Mouse (Mus musculus) forebrain, embryonic 13.5 days (tissue): ENCODE measurements around the gene Cfd. TPM values are rescaled to one million over a fixed set of nuclear protein-coding genes. Genes with fewer than 3 reads are reported as not detected.

Source experiments
- ATAC-seq: fragments of 200-750 bp; cut with Nextera tagmentation; 2 replicates; pipeline ENCODE4 v1.8.0; 2017
- H3K27ac ChIP-seq: fragments of 300-500 bp; sonication (generic); 2 replicates; pipeline ENCODE4 v1.5.1; 2015; ENCODE audit warnings: inconsistent platforms, mild to moderate bottlenecking, moderate library complexity
- H3K27me3 ChIP-seq: fragments of 300-500 bp; sonication (generic); 2 replicates; pipeline ENCODE4 v1.6.1; 2015; ENCODE audit warnings: mild to moderate bottlenecking, inconsistent platforms
- H3K36me3 ChIP-seq: fragments of 300-500 bp; sonication (generic); 2 replicates; pipeline ENCODE4 v1.6.1; 2015; ENCODE audit warnings: mild to moderate bottlenecking, inconsistent platforms; ENCODE audit not compliant: poor library complexity, severe bottlenecking
- H3K4me1 ChIP-seq: fragments of 300-500 bp; sonication (generic); 2 replicates; pipeline ENCODE4 v1.6.1; 2015; ENCODE audit warnings: inconsistent platforms
- H3K4me2 ChIP-seq: fragments of 300-500 bp; sonication (generic); 2 replicates; pipeline ENCODE4 v1.6.1; 2015; ENCODE audit warnings: inconsistent platforms, mild to moderate bottlenecking, moderate library complexity
- H3K4me3 ChIP-seq: fragments of 300-500 bp; sonication (generic); 2 replicates; pipeline ENCODE4 v1.5.1; 2015; ENCODE audit warnings: mild to moderate bottlenecking, inconsistent platforms
- H3K9ac ChIP-seq: fragments of 300-500 bp; sonication (generic); 2 replicates; pipeline ENCODE4 v1.6.1; 2015; ENCODE audit warnings: mild to moderate bottlenecking, inconsistent platforms
- H3K9me3 ChIP-seq: fragments of 300-500 bp; sonication (generic); replicated peaks from 2 replicates; pipeline ENCODE4 v1.6.1; 2016; ENCODE audit warnings: inconsistent platforms
- WGBS: fragments of 180-500 bp; shearing (Covaris S2); methylation state at CpG from one replicate; pipeline ENCODE4 v1.1.7; 2015; 5-methylcytosine and 5-hydroxymethylcytosine counted together
- polyA plus RNA-seq: library from polyadenylated mRNA; unstranded; fragments of >200 nt; fragmentation: Nextera tagmentation; extraction: Ambion mirVana; gene quantifications from 2 replicates; pipeline ENCODE4 v1.2.1, GENCODE M21; 2015

The Cfd gene
- polyA plus RNA-seq, 1 experiment from 2014 or later, result not detected

GRCm38 (mm10) chr10:79896814-79897213, 6.2 kb downstream of the Cfd start:
- H3K9me3 ChIP-seq, result no peaks in the 10 kb centered on the region
- H3K27me3 ChIP-seq, result peaks cover 13% of the 10 kb centered on the region; the same call in 1 of the 2 replicates
- H3K4me3 ChIP-seq, result no peak overlapping the region
- H3K4me1 ChIP-seq, result peaks cover 14% of the 10 kb centered on the region
- H3K36me3 ChIP-seq, result peaks cover 57% of the 10 kb centered on the region
- no peak overlapping the region for H3K4me2 ChIP-seq
- no peak overlapping the region for H3K27ac ChIP-seq
- no peak overlapping the region for H3K9ac ChIP-seq
- ATAC-seq, result no peak
- 90% methylated on average over 13 of the region's 13 CpGs for WGBS

DNA sequence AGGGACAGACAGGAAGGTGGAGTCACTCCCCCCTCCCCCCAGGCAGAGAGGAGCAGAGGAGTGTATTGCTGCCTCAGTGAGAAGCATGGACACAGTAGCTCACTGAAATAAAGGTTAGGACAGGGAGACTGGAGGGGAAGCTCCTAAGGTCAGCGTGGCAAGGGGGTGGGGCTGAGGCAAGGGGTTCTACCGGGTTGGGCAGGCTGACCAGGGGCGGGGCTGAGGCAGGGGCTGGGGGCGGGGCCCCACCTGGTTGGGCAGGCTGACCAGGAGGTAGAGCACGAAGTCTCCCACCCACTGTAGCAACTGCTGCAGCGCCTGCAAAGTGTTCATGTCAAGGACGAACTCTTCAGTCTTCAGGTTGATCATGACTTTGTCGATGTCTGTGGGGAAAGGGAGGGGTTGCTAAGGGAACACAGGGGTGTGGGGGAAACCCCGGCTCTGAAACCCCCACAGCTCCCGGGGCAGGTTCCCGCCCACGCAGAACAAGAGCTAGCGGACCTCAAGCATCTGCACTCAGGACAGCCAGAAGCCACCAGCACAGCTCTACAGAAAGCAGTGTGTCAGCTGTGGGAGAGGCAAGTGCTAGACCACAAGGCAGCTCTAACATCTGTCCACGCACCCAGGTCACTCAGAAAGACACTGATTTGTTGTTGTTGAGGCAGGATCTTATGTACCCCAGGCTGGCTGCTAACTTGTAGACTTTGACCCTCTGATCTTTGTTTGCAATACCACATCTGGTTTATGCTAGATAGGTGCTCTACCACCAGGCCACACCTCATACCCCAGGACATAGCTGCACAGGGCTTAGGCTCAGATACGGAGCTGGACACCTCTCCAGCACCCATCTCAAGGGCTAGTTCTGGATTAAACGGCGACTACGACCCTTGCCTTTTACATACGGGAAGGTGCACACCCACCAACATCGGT, 6.9 kb downstream of the Cfd start:
- H3K4me3 ChIP-seq, result no peak overlapping the region
- H3K27ac ChIP-seq, result no peak overlapping the region
- H3K36me3 ChIP-seq, result peaks cover 58% of the 10 kb centered on the region
- 56% methylated on average over 20 of the region's 20 CpGs for WGBS
- no peak overlapping the region for H3K9ac ChIP-seq
- no peak overlapping the region for H3K4me2 ChIP-seq
- H3K27me3 ChIP-seq, result peaks cover 14% of the 10 kb centered on the region; the same call in 1 of the 2 replicates
- no peak for ATAC-seq
- H3K4me1 ChIP-seq, result peaks cover 14% of the 10 kb centered on the region
- H3K9me3 ChIP-seq, result no peaks in the 10 kb centered on the region

GRCm38 (mm10) chr10:79900951-79901410, 10.3 kb downstream of the Cfd start:
- Histone ChIP-seq H3K36me3 (peaks cover 73% of the 10 kb centered on the region), H3K4me2 (no peak overlapping the region), H3K9me3 (no peaks in the 10 kb centered on the region), H3K27ac (peak overlapping the region; percentile 21; the same call in 1 of the 2 replicates), H3K4me1 (peaks cover 14% of the 10 kb centered on the region), H3K27me3 (peaks cover 20% of the 10 kb centered on the region; the same call in 1 of the 2 replicates), H3K9ac (peak overlapping the region; percentile 50), H3K4me3 (no peak overlapping the region)
- 6% methylated on average over 2 of the region's 2 CpGs for WGBS
- peak; percentile 53 for ATAC-seq

GRCm38 (mm10) chr10:79906712-79907111, 16.1 kb downstream of the Cfd start:
- Histone ChIP-seq H3K4me3 (no peak overlapping the region), H3K4me1 (peaks cover 13% of the 10 kb centered on the region), H3K27me3 (0 out of 2 replicates have a peak, but pooled peaks cover 7% of the 10 kb centered on the region), H3K4me2 (no peak overlapping the region), H3K36me3 (peaks cover 55% of the 10 kb centered on the region), H3K9me3 (no peaks in the 10 kb centered on the region), H3K27ac (no peak overlapping the region), H3K9ac (no peak overlapping the region)
- 90% methylated on average over 9 of the region's 9 CpGs for WGBS
- no peak for ATAC-seq

- H3K9me3 ChIP-seq, result no peaks in the 10 kb centered on the region
- peaks cover 13% of the 10 kb centered on the region for H3K4me1 ChIP-seq
- H3K4me3 ChIP-seq, result no peak overlapping the region
- 95% methylated on average over 10 of the region's 10 CpGs for WGBS
- H3K9ac ChIP-seq, result no peak overlapping the region
- 0 out of 2 replicates have a peak, but pooled peaks cover 7% of the 10 kb centered on the region for H3K27me3 ChIP-seq
- H3K36me3 ChIP-seq, result peaks cover 62% of the 10 kb centered on the region
- no peak overlapping the region for H3K27ac ChIP-seq
- ATAC-seq, result no peak
- H3K4me2 ChIP-seq, result peak overlapping the region; percentile 48; the same call in 1 of the 2 replicates
Measured at GRCm38 (mm10) chr10:79907415-79907814, 16.8 kb downstream of the Cfd start.

DNA sequence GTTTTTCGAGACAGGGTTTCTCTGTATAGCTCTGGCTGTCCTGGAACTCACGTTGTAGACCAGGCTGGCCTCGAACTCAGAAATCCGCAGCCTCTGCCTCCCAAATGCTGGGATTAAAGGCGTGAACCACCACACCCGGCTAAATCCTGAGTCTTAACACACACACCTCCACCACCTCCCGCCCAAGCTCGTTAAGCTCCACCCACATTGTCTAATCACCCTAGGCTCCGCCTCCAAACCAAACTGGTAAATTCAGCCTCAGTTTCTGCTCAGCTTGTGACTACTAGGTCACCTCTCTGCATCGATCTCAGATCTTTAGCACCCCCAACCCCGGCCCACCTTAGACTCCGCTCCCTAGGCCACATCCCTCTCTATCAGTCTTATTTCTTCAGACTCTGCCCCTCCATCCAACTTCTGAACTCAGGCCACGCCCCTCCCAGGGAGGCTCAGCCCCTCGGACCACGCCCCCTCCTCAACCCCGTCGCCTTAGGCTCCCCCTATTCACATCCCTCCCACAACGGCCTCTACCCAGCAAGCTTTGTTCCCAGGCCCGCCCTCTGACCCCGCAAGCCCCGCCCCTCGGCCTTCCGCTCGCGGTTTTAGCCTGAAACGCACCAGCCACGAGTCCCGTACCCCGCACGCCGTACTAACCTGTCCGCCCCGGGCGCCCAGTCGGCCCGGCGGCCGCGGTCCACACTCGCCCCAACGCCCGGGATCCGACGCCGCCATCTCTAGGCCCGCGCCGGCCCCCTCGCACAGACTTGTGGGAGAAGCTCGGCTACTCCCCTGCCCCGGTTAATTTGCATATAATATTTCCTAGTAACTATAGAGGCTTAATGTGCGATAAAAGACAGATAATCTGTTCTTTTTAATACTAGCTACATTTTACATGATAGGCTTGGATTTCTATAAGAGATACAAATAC, 17.8 kb downstream of the Cfd start, which contains the start of gene Med16:
Gene Med16, minus strand, starts transcription at position 757 of the 925 bp plus-strand sequence.
- peak within 1 kb of the TSS; percentile 48 for H3K4me2 ChIP-seq
- peak within 1 kb of the TSS; percentile 89 for H3K9ac ChIP-seq
- H3K4me3 ChIP-seq, result peak within 1 kb of the TSS; percentile 68
- peaks cover 13% of the 10 kb centered on the region for H3K4me1 ChIP-seq
- H3K9me3 ChIP-seq, result no peaks in the 10 kb centered on the region
- 2% methylated on average over 52 of the region's 52 CpGs for WGBS
- H3K27me3 ChIP-seq, result no peaks in the 10 kb centered on the region
- H3K36me3 ChIP-seq, result peaks cover 58% of the 10 kb centered on the region
- peak; percentile 92 for ATAC-seq
- peak within 1 kb of the TSS; percentile 96 for H3K27ac ChIP-seq

GRCm38 (mm10) chr10:79909092-79909922, 18.7 kb downstream of the Cfd start:
- Histone ChIP-seq H3K36me3 (peaks cover 50% of the 10 kb centered on the region), H3K27me3 (no peaks in the 10 kb centered on the region), H3K9ac (peak overlapping the region; percentile 89), H3K4me2 (peak overlapping the region; percentile 46), H3K4me3 (peak overlapping the region; percentile 68; the same call in 1 of the 2 replicates), H3K4me1 (peaks cover 18% of the 10 kb centered on the region), H3K27ac (peak overlapping the region; percentile 82), H3K9me3 (no peaks in the 10 kb centered on the region)
- WGBS, result 24% methylated on average over 14 of the region's 14 CpGs
- ATAC-seq, result peak; percentile 66

DNA sequence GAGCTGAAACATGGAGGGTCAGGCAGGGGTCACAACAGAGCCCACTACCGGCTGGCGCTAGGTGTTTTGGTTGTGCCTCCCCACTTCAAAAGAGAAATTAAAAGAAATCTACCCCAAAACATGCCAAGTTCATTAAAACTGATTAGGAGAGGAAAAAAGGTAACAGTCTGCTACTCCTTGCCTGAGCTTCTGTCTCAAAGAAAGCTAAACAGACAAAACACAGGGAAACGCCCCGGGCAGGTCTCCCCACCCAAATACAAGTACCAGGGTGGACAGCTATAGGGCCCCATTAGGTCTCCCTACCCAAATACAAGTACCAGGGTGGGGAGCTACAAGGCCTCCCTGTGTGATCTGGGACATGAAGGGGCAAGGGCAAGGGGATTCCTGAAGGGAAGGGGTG, 19.9 kb downstream of the Cfd start, which contains the start of gene Gm26602:
Gene Gm26602, plus strand, starts transcription at position 301 of the 400 bp plus-strand sequence.
- no peak for ATAC-seq
- Histone ChIP-seq H3K4me3 (no peak within 1 kb of the TSS), H3K9ac (peak within 1 kb of the TSS; percentile 41), H3K4me1 (peaks cover 31% of the 10 kb centered on the region), H3K27ac (peak within 1 kb of the TSS; percentile 82; the same call in 1 of the 2 replicates), H3K36me3 (peaks cover 38% of the 10 kb centered on the region), H3K27me3 (no peaks in the 10 kb centered on the region), H3K9me3 (no peaks in the 10 kb centered on the region), H3K4me2 (peak within 1 kb of the TSS; percentile 46)
- WGBS, result 94% methylated on average over 4 of the region's 4 CpGs

- no peak for ATAC-seq
- WGBS, result 70% methylated on average over 20 of the region's 20 CpGs
- no peak overlapping the region for H3K4me2 ChIP-seq
Measured at GRCm38 (mm10) chr10:79912412-79912811, 21.8 kb downstream of the Cfd start.

GRCm38 (mm10) chr10:79914131-79914947, 23.7 kb downstream of the Cfd start:
- H3K9ac ChIP-seq, result peak overlapping the region; percentile 45
- no peak overlapping the region for H3K4me3 ChIP-seq
- peaks cover 22% of the 10 kb centered on the region for H3K27me3 ChIP-seq
- peak overlapping the region; percentile 16; the same call in 1 of the 2 replicates for H3K4me2 ChIP-seq
- peak overlapping the region; percentile 45 for H3K27ac ChIP-seq
- peaks cover 41% of the 10 kb centered on the region for H3K4me1 ChIP-seq
- no peak for ATAC-seq
- WGBS, result 58% methylated on average over 11 of the region's 11 CpGs
- peaks cover 25% of the 10 kb centered on the region for H3K36me3 ChIP-seq
- no peaks in the 10 kb centered on the region for H3K9me3 ChIP-seq

More at GRCm38 (mm10) chr10:79912412-79912811, 21.8 kb downstream of the Cfd start:
- H3K9me3 ChIP-seq, result no peaks in the 10 kb centered on the region
- H3K27ac ChIP-seq, result no peak overlapping the region
- H3K4me3 ChIP-seq, result no peak overlapping the region
- peaks cover 3% of the 10 kb centered on the region for H3K27me3 ChIP-seq
- peaks cover 25% of the 10 kb centered on the region for H3K36me3 ChIP-seq
- no peak overlapping the region for H3K9ac ChIP-seq
- peaks cover 41% of the 10 kb centered on the region for H3K4me1 ChIP-seq
